Mouse (Mus musculus) liver, embryonic 12.5 days (tissue): ENCODE results near the gene Map4. TPM values are rescaled to one million over a fixed set of nuclear protein-coding genes. Genes with fewer than 3 reads are reported as not detected.
"Not testable (repeated sequence)": the region's sequence is repeated elsewhere in the genome, so short reads cannot be mapped to it uniquely, and the experiment has no call there.

Experiments used
- ATAC-seq: fragments of 200-750 bp; cut with Nextera tagmentation; 2 replicates; pipeline ENCODE4 v1.8.0; 2017; ENCODE audit warnings: moderate number of reproducible peaks, mild to moderate bottlenecking, moderate library complexity
- H3K27ac ChIP-seq: fragments of 300-500 bp; sonication (generic); 2 replicates; pipeline ENCODE4 v1.5.1; 2016; ENCODE audit warnings: mild to moderate bottlenecking
- H3K27me3 ChIP-seq: fragments of 300-500 bp; sonication (generic); replicated peaks from 2 replicates; pipeline ENCODE4 v1.6.1; 2016; ENCODE audit warnings: mild to moderate bottlenecking, moderate library complexity
- H3K36me3 ChIP-seq: fragments of 300-500 bp; sonication (generic); 2 replicates; pipeline ENCODE4 v1.6.1; 2016; ENCODE audit warnings: mild to moderate bottlenecking, moderate library complexity
- H3K4me1 ChIP-seq: fragments of 300-500 bp; sonication (generic); 2 replicates; pipeline ENCODE4 v1.6.1; 2016
- H3K4me2 ChIP-seq: fragments of 300-500 bp; sonication (generic); 2 replicates; pipeline ENCODE4 v1.6.1; 2016; ENCODE audit warnings: mild to moderate bottlenecking, moderate library complexity
- H3K4me3 ChIP-seq: fragments of 300-500 bp; sonication (generic); 2 replicates; pipeline ENCODE4 v1.5.1; 2016; ENCODE audit warnings: mild to moderate bottlenecking, moderate library complexity
- H3K9ac ChIP-seq: fragments of 300-500 bp; sonication (generic); 2 replicates; pipeline ENCODE4 v1.6.1; 2016; ENCODE audit warnings: mild to moderate bottlenecking, moderate library complexity
- H3K9me3 ChIP-seq: fragments of 300-500 bp; sonication (generic); replicated peaks from 2 replicates; pipeline ENCODE4 v1.6.1; 2016; ENCODE audit warnings: mild to moderate bottlenecking, moderate library complexity
- WGBS: fragments of 180-500 bp; shearing (Covaris S2); methylation state at CpG from one replicate; pipeline ENCODE4 v1.1.7; 2016; ENCODE audit not compliant: insufficient replicate concordance; 5-methylcytosine and 5-hydroxymethylcytosine counted together
- polyA plus RNA-seq: library from polyadenylated mRNA; unstranded; fragments of >200 nt; fragmentation: Nextera tagmentation; extraction: Ambion mirVana; gene quantifications from 2 replicates; pipeline ENCODE4 v1.2.1, GENCODE M21; 2016

Gene Map4
- polyA plus RNA-seq, 1 experiment from 2014 or later = 19.1 TPM

DNA sequence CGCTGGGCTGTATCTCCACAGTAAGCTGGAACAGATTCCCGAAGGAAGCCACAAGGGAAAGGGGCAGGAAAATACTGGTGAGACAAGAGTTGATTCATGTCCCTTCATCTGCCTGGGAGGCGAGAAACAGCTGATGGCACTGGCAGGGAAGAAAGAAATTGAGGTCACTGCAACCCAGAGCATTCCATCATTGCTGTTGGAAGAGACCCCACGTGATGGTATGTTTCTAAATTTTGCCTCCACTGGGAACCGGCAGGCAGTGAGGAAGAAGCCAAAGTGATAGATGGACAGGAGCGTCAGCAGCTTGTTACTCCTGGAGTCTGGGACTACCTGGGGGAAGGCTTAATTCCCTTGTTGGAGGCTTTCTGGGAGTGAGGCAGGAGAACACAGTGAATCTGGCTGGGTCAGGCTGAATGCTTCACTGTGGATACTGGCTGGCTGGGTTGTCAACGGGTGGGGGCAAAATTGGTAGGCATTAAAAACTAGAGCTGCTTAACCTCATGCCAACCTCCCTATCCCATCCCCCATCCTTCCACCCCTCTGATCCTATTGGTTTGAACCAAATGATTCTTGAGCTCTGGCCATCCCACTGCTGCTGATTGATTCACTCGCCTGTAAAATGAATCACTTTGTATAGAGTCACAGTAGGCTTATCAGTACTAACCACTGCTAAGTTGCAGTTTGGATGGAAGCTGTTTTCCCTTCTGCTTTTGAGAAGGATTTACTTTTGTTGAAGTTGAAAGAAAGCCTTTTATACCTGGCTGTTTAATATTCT, 122.2 kb downstream of the Map4 start:
- H3K9me3 ChIP-seq = no peaks in the 10 kb centered on the region
- no peak for ATAC-seq
- H3K4me1 ChIP-seq = no peaks in the 10 kb centered on the region
- H3K4me2 ChIP-seq = no peak overlapping the region
- WGBS = 63% methylated on average over 8 of the region's 8 CpGs
- no peak overlapping the region for H3K9ac ChIP-seq
- H3K36me3 ChIP-seq = no peaks in the 10 kb centered on the region
- no peaks in the 10 kb centered on the region for H3K27me3 ChIP-seq
- H3K4me3 ChIP-seq = no peak overlapping the region
- no peak overlapping the region for H3K27ac ChIP-seq

DNA sequence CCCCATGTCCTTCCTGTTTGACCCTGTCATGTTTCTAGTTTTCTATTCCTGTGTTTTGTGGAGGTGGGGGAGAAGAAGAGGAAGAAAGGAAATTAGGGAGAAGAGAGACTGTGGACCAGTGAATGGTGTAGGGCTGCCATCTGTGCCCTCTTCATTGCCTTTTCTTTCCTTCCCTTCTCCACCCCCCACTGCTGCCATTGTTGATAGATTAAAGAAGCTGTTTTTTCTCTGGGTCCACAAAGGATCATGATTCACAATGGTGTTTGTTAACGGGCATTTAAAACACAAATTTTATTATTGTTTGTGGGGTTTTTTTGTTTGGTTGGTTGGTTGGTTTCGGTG, 122.8 kb downstream of the Map4 start:
- Histone ChIP-seq H3K27ac (no peak overlapping the region), H3K4me3 (no peak overlapping the region), H3K4me2 (no peak overlapping the region), H3K36me3 (no peaks in the 10 kb centered on the region), H3K27me3 (no peaks in the 10 kb centered on the region), H3K9ac (no peak overlapping the region), H3K9me3 (no peaks in the 10 kb centered on the region), H3K4me1 (no peaks in the 10 kb centered on the region)
- WGBS = 75% methylated on average over 2 of the region's 2 CpGs
- ATAC-seq = no peak

DNA sequence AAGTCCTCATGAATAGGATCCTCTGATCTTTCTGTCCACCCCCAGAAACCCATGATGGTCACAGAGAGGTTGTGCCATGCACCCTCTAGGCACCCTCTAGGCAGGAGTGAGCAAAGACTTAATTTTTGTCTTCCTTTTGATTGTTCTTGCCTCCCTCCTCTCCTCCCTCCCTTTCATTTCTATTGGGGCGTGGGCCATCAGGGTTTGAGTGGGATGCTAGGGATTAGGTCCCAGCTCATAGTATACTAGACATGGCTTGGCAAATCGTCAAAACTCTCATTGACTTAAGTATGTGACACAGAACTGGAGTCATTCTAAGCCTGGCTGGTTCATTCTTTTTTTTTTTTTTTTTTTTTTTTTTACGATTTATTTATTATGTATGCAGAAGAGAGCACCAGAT, 123.5 kb downstream of the Map4 start:
- H3K9me3 ChIP-seq = no peaks in the 10 kb centered on the region
- WGBS = 65% methylated on average over 3 of the region's 3 CpGs
- no peak overlapping the region for H3K4me3 ChIP-seq
- H3K36me3 ChIP-seq = no peaks in the 10 kb centered on the region
- H3K27ac ChIP-seq = no peak overlapping the region
- no peak for ATAC-seq
- no peak overlapping the region for H3K9ac ChIP-seq
- H3K27me3 ChIP-seq = no peaks in the 10 kb centered on the region
- H3K4me2 ChIP-seq = no peak overlapping the region
- no peaks in the 10 kb centered on the region for H3K4me1 ChIP-seq

DNA sequence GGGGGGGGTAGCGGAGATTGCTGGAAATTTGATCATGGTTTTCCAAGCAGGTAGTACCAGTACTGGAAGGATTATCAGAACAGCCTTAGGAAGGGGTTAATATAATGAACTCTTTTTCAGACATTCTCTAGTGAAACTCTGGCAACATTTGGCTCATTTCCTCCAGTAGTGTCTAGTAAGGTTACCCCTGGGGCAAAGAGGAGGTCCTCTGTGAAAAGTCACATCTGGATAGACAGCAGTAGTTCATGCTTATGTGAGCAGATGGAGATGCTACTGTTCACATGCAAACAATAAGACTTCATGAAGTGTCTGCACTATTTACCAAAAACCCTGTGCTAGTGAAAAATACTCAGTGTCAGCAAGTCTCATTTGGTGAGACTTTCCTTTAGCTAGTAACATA, 125.9 kb downstream of the Map4 start:
- Histone ChIP-seq H3K4me2 (no peak overlapping the region), H3K4me3 (no peak overlapping the region), H3K27ac (no peak overlapping the region), H3K36me3 (no peaks in the 10 kb centered on the region), H3K27me3 (no peaks in the 10 kb centered on the region), H3K9me3 (no peaks in the 10 kb centered on the region), H3K9ac (no peak overlapping the region), H3K4me1 (no peaks in the 10 kb centered on the region)
- WGBS = 89% methylated on average over 1 of the region's 1 CpGs
- no peak for ATAC-seq

DNA sequence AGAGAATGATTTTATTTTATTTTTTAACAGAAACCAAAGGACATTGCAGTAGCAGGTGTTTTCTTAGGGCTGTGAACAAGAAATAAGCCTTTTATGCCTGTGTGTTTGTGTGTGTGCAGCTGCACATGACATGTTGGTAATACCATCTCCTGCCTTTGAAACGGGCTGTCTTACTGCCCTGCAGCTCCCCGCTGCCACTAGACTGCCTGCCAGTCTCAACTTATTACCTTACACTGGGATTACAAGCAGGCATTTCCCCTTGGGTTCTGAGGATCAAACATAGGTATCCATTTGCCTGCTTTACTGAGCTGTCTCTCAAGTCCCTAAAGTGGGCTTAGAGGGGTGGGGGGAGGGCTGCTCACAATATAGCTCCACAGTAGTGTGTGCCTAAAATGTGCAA, 129.5 kb downstream of the Map4 start:
- WGBS = 74% methylated on average over 2 of the region's 2 CpGs
- ATAC-seq = no peak

DNA sequence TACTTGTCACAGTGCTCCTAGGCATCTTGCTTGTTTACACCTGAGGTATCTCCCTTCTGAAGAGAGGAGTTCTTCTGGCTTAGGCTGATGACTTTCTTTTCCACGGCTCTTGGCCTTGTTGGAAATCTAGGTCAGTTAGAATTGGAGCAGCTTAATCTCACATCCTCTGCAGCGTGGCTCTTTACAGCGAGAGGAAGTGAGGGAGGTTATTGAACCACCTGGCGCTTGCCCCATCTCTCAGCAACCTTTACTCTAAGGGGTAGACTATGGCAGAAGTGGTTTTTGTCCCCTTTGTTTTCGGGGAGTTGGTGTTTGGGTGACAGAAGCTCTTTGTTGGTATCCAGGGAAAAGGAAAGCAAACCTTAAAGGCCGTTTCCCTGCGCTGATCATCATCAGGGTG, 131.1 kb downstream of the Map4 start:
- H3K4me1 ChIP-seq = no peaks in the 10 kb centered on the region
- no peak overlapping the region for H3K9ac ChIP-seq
- H3K9me3 ChIP-seq = no peaks in the 10 kb centered on the region
- ATAC-seq = no peak
- 70% methylated on average over 7 of the region's 7 CpGs for WGBS
- no peak overlapping the region for H3K4me2 ChIP-seq
- H3K4me3 ChIP-seq = no peak overlapping the region
- H3K36me3 ChIP-seq = peaks cover 3% of the 10 kb centered on the region; the same call in 1 of the 2 replicates
- H3K27me3 ChIP-seq = no peaks in the 10 kb centered on the region
- H3K27ac ChIP-seq = no peak overlapping the region

More for the DNA sequence above, 129.5 kb downstream of the Map4 start:
- no peaks in the 10 kb centered on the region for H3K27me3 ChIP-seq
- H3K4me1 ChIP-seq = no peaks in the 10 kb centered on the region
- H3K36me3 ChIP-seq = peaks cover 3% of the 10 kb centered on the region; the same call in 1 of the 2 replicates
- H3K4me3 ChIP-seq = no peak overlapping the region
- no peak overlapping the region for H3K9ac ChIP-seq
- no peak overlapping the region for H3K4me2 ChIP-seq
- no peaks in the 10 kb centered on the region for H3K9me3 ChIP-seq
- H3K27ac ChIP-seq = no peak overlapping the region

DNA sequence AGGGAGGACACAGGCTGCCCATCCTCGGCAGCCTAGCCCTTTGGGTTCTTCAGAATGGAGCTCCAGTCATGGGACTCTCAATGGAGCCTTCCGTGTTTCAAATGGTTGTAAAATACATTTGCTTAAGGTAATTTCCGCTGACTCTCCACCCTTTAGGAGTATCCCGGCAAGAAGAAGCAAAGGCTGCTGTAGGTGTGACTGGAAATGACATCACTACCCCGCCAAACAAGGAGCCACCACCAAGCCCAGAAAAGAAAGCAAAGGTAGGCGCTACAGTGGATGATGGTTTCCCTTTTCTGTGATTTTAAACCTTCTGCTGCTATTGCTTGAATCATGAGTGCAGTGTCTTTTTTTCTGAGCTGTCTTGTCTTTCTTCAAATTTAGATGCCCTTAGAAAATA, 131.6 kb downstream of the Map4 start:
- no peak overlapping the region for H3K9ac ChIP-seq
- H3K4me3 ChIP-seq = no peak overlapping the region
- H3K36me3 ChIP-seq = peaks cover 3% of the 10 kb centered on the region; the same call in 1 of the 2 replicates
- H3K27me3 ChIP-seq = no peaks in the 10 kb centered on the region
- no peak overlapping the region for H3K4me2 ChIP-seq
- ATAC-seq = no peak
- H3K9me3 ChIP-seq = no peaks in the 10 kb centered on the region
- no peak overlapping the region for H3K27ac ChIP-seq
- H3K4me1 ChIP-seq = no peaks in the 10 kb centered on the region
- 76% methylated on average over 6 of the region's 6 CpGs for WGBS

DNA sequence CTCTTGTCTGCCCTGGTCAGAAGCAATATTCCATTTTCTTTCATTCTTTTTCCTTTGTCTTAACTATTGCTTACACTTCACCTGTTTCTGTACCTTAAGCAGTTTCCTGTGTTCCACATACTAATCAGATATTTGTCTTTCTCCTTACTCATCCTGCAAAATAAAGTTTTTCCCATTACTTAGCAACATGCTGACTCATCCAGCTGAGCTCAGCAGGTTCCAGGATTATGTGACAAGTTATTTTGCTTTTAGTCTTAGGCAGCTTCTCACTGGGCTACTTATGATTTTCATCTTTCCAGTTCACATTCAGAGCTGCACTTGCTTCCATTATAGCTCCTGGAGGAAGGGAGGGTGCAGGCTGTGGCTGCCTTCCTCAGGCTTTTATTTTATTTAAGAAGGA, 133.4 kb downstream of the Map4 start:
- peaks cover 13% of the 10 kb centered on the region for H3K36me3 ChIP-seq
- H3K4me2 ChIP-seq = no peak overlapping the region
- no peaks in the 10 kb centered on the region for H3K4me1 ChIP-seq
- no peaks in the 10 kb centered on the region for H3K27me3 ChIP-seq
- H3K9me3 ChIP-seq = no peaks in the 10 kb centered on the region
- H3K9ac ChIP-seq = no peak overlapping the region
- no peak overlapping the region for H3K27ac ChIP-seq
- no peak for ATAC-seq
- no peak overlapping the region for H3K4me3 ChIP-seq

DNA sequence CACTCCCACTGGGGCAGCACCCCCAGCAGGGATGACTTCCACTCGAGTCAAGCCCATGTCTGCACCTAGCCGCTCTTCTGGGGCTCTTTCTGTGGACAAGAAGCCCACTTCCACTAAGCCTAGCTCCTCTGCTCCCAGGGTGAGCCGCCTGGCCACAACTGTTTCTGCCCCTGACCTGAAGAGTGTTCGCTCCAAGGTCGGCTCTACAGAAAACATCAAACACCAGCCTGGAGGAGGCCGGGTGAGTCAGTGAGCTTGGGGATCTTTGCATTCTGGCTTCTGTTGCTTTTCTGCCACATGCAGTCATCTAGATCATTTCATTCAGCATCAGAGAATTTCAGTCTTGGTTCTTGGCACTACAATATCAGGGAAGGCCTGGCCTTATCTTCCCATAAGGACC, 137.5 kb downstream of the Map4 start:
- H3K4me1 ChIP-seq = no peaks in the 10 kb centered on the region
- no peak for ATAC-seq
- peaks cover 33% of the 10 kb centered on the region for H3K36me3 ChIP-seq
- no peaks in the 10 kb centered on the region for H3K9me3 ChIP-seq
- no peak overlapping the region for H3K4me3 ChIP-seq
- no peaks in the 10 kb centered on the region for H3K27me3 ChIP-seq
- no peak overlapping the region for H3K9ac ChIP-seq
- 65% methylated on average over 6 of the region's 6 CpGs for WGBS
- no peak overlapping the region for H3K4me2 ChIP-seq
- no peak overlapping the region for H3K27ac ChIP-seq

DNA sequence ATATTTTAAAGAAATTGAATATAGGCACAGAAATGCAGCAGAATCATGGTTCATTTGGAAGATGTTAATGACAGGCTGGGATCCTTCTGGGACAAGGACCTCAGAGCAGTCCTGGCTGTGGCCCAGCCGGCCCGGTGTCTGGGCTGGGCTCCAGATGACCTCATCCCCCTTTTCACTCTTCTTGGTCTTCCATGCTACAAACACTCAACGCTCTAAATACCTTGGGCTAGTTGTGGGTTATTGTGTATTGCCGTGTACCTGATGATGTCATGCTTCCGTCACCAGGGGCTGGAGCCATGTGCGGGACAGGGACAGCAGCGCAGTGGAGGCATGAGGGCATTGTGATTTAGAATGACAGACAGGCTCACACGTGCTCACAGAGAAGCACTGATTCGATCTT, 139.1 kb downstream of the Map4 start:
- Histone ChIP-seq H3K27ac (no peak overlapping the region), H3K4me2 (no peak overlapping the region)

DNA sequence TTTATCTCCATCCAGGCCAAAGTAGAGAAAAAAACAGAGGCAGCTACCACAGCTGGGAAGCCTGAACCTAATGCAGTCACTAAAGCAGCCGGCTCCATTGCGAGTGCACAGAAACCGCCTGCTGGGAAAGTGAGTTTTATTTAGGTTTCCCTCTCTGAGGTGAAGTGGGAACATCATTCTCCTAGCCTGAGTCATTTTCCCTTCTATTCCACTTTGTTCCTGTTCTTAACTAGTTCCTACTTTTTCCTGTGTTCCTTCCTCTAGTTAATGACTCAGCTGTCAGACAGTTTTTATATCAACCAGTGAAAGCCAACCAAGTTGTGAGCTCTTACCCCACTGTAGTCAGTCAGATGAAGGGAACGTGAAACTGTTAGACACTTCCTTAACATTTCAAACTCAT, 139.8 kb downstream of the Map4 start:
- Histone ChIP-seq H3K9ac (no peak overlapping the region), H3K4me1 (no peaks in the 10 kb centered on the region), H3K4me3 (no peak overlapping the region), H3K27ac (no peak overlapping the region), H3K9me3 (no peaks in the 10 kb centered on the region), H3K4me2 (no peak overlapping the region), H3K36me3 (peaks cover 37% of the 10 kb centered on the region), H3K27me3 (no peaks in the 10 kb centered on the region)
- ATAC-seq = no peak
- 61% methylated on average over 4 of the region's 4 CpGs for WGBS

More for the DNA sequence above, 139.1 kb downstream of the Map4 start:
- Histone ChIP-seq H3K4me1 (no peaks in the 10 kb centered on the region), H3K9ac (no peak overlapping the region), H3K36me3 (peaks cover 37% of the 10 kb centered on the region), H3K27me3 (no peaks in the 10 kb centered on the region), H3K4me3 (no peak overlapping the region), H3K9me3 (no peaks in the 10 kb centered on the region)
- ATAC-seq = no peak
- WGBS = 80% methylated on average over 9 of the region's 9 CpGs

DNA sequence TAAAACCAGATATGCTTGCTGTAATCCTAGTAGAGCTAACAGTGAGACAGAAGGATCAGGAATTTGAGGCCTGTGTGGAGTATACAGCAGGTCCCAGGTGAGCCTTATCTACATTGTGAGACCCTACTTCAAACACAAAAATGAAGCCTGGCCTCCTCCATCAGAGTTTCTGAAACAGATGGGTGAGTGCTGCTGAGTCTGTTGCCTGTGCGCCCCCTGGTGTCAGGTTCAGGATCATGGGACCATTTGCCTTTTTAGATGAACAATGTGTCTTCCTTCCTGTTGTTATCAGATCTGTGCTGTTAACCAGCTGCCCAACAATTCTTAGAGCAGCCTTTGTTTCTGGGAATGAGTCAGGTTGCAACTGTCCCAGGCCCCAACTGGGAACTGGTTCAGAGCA, 140.6 kb downstream of the Map4 start:
- Histone ChIP-seq H3K9ac (no peak overlapping the region), H3K4me2 (no peak overlapping the region), H3K27ac (no peak overlapping the region), H3K4me3 (no peak overlapping the region), H3K27me3 (no peaks in the 10 kb centered on the region), H3K9me3 (no peaks in the 10 kb centered on the region), H3K4me1 (no peaks in the 10 kb centered on the region), H3K36me3 (peaks cover 37% of the 10 kb centered on the region)
- WGBS = 3% methylated on average over 1 of the region's 1 CpGs
- ATAC-seq = no peak

DNA sequence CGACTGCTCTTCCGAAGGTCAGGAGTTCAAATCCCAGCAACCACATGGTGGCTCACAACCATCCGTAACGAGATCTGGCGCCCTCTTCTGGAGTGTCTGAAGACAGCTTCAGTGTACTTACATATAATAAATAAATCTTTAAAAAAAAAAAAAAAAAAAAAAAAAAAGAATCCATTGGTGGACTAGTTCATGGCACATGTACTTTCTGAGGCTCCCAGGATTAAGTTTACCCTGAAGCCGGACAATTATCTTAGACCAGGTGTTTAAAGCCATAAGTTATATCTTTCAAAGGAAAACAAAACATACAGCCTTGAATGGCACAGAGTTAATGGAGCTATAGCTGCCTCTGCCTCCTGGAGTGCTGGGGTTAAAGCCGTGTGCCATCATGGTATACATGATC, 145.2 kb downstream of the Map4 start:
- H3K9ac ChIP-seq, H3K27ac ChIP-seq, H3K4me2 ChIP-seq, H3K4me1 ChIP-seq, ATAC-seq, H3K27me3 ChIP-seq, H3K4me3 ChIP-seq, H3K9me3 ChIP-seq: not testable (repeated sequence)
- WGBS = 73% methylated on average over 4 of the region's 7 CpGs
- peaks cover 35% of the 10 kb centered on the region for H3K36me3 ChIP-seq
